In the genomic region with DNA sequence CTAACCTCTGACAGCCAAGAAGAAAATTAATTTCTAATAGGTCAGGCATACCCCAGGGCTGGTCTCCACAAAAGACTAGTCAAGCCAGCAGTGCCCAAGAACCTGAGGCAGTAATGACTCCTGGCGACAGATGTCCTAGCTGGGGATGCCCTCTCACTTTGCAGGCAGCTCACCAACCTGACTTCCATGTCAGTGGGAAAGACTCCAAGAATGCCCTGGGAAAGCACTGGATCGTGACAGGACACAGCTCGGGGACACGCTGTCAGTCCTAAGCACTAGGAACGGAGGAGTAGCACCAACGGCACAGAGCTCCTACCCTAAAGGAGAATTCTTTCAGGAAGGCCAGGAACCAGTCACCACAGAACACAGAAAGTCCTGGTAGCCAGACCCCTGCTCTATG, we compare ENCODE assay signal across 16 mouse cellular contexts. TPM values are rescaled to one million over a fixed set of nuclear protein-coding genes. Genes with fewer than 3 reads are reported as not detected.
DNase-seq lines count a peak whose midpoint lies in the region; ATAC-seq lines count a peak whose summit lies in the region.
"Had no signal": no experiment of that assay in that cellular context is flagged by ENCODE, and none has a peak within 500 bp of the region (broad histone marks: within the 10 kb centered on the region; RNA-seq: fewer than 3 reads in every experiment).

No protein-coding gene starts in this region.

- no peaks in the 10 kb centered on the region for H3K9me3 ChIP-seq in heart, embryonic 13.5 days
- H3K9me3 ChIP-seq in midbrain, embryonic 11.5 days (ENCODE audit: control insufficient read depth, low read length): no peaks in the 10 kb centered on the region
- no peaks in the 10 kb centered on the region for H3K9me3 ChIP-seq in midbrain, embryonic 14.5 days (ENCODE audit: control insufficient read depth, low read length)
- no peaks in the 10 kb centered on the region for H3K9me3 ChIP-seq in liver, embryonic 15.5 days (replicated peaks)
- H3K9me3 ChIP-seq: embryonic facial prominence, embryonic 12.5 days; hindbrain, embryonic 10.5 days; intestine, embryonic 15.5 days; stomach, embryonic 15.5 days had no signal

- 64% methylated on average over 6 of the region's 6 CpGs for WGBS in heart, embryonic 13.5 days
- 91% methylated on average over 6 of the region's 6 CpGs for WGBS in midbrain, embryonic 11.5 days
- 83% methylated on average over 6 of the region's 6 CpGs for WGBS in midbrain, embryonic 14.5 days
- 83% methylated on average over 6 of the region's 6 CpGs for WGBS in liver, embryonic 15.5 days (ENCODE audit: insufficient replicate concordance)

- DNase-seq in heart, adult 18-20 months: no peak
- no peak for DNase-seq in midbrain, embryonic 11.5 days (ENCODE audit: low spot score, missing footprints)
- DNase-seq in midbrain, embryonic 14.5 days: no peak
- peak; percentile 25 for DNase-seq in cerebellum, adult 11-12 months
- no peak for DNase-seq in embryo, embryonic 10.5 days (ENCODE audit: low spot score)
- no peak for DNase-seq in testis, postnatal 14 days (ENCODE audit: low spot score)
- DNase-seq: kidney, postnatal 10 days; lung, adult 2 months; right cerebral cortex, postnatal 25 days had no signal

- H3K4me3 ChIP-seq in heart, embryonic 13.5 days: no peak overlapping the region
- no peak overlapping the region for H3K4me3 ChIP-seq in midbrain, embryonic 11.5 days (ENCODE audit: low read depth, low read length)
- no peak overlapping the region for H3K4me3 ChIP-seq in midbrain, embryonic 14.5 days (replicated peaks; ENCODE audit: low read depth, low read length)
- no peak overlapping the region for H3K4me3 ChIP-seq in liver, embryonic 15.5 days (replicated peaks)
- H3K4me3 ChIP-seq: embryonic facial prominence, embryonic 12.5 days; hindbrain, embryonic 10.5 days; intestine, embryonic 15.5 days; stomach, embryonic 15.5 days had no signal

- H3K4me2 ChIP-seq in heart, embryonic 13.5 days: no peak overlapping the region
- no peak overlapping the region for H3K4me2 ChIP-seq in midbrain, embryonic 11.5 days
- no peak overlapping the region for H3K4me2 ChIP-seq in midbrain, embryonic 14.5 days (ENCODE audit: low read length)
- peak overlapping the region; percentile 31; the same call in 1 of the 2 replicates for H3K4me2 ChIP-seq in liver, embryonic 15.5 days
- H3K4me2 ChIP-seq: embryonic facial prominence, embryonic 12.5 days; intestine, embryonic 15.5 days; stomach, embryonic 15.5 days had no signal

- H3K27me3 ChIP-seq in heart, embryonic 13.5 days (replicated peaks): no peaks in the 10 kb centered on the region
- no peaks in the 10 kb centered on the region for H3K27me3 ChIP-seq in midbrain, embryonic 11.5 days (ENCODE audit: control insufficient read depth, insufficient read depth, low read length)
- H3K27me3 ChIP-seq in midbrain, embryonic 14.5 days (ENCODE audit: control insufficient read depth, insufficient read depth, low read length): no peaks in the 10 kb centered on the region
- H3K27me3 ChIP-seq in liver, embryonic 15.5 days: no peaks in the 10 kb centered on the region
- H3K27me3 ChIP-seq: embryonic facial prominence, embryonic 12.5 days; intestine, embryonic 15.5 days; stomach, embryonic 15.5 days had no signal

- H3K36me3 ChIP-seq in heart, embryonic 13.5 days: peaks cover 35% of the 10 kb centered on the region
- no peaks in the 10 kb centered on the region for H3K36me3 ChIP-seq in midbrain, embryonic 11.5 days (ENCODE audit: control insufficient read depth, insufficient read depth, low read length)
- peaks cover 9% of the 10 kb centered on the region; the same call in 1 of the 2 replicates for H3K36me3 ChIP-seq in midbrain, embryonic 14.5 days (ENCODE audit: control insufficient read depth, insufficient read depth, low read length)
- H3K36me3 ChIP-seq in liver, embryonic 15.5 days (replicated peaks): peaks cover 71% of the 10 kb centered on the region
- H3K36me3 ChIP-seq: G1E had no signal

- peaks cover 45% of the 10 kb centered on the region for H3K4me1 ChIP-seq in heart, embryonic 13.5 days
- H3K4me1 ChIP-seq in midbrain, embryonic 11.5 days (ENCODE audit: control insufficient read depth, insufficient read depth, low read length): no peaks in the 10 kb centered on the region
- no peaks in the 10 kb centered on the region for H3K4me1 ChIP-seq in midbrain, embryonic 14.5 days (ENCODE audit: control insufficient read depth, insufficient read depth, low read length)
- peaks cover 94% of the 10 kb centered on the region for H3K4me1 ChIP-seq in liver, embryonic 15.5 days (replicated peaks)
- H3K4me1 ChIP-seq: embryonic facial prominence, embryonic 12.5 days; hindbrain, embryonic 10.5 days; intestine, embryonic 15.5 days; stomach, embryonic 15.5 days had no signal

- H3K27ac ChIP-seq in heart, embryonic 13.5 days (replicated peaks): no peak overlapping the region
- H3K27ac ChIP-seq in midbrain, embryonic 11.5 days (ENCODE audit: low read depth, low read length): no peak overlapping the region
- no peak overlapping the region for H3K27ac ChIP-seq in midbrain, embryonic 14.5 days (replicated peaks; ENCODE audit: low read depth, low read length)
- peak overlapping the region; percentile 81 for H3K27ac ChIP-seq in liver, embryonic 15.5 days (replicated peaks)
- H3K27ac ChIP-seq: embryonic facial prominence, embryonic 12.5 days; hindbrain, embryonic 10.5 days; intestine, embryonic 15.5 days; stomach, embryonic 15.5 days had no signal

- no peak for ATAC-seq in heart, embryonic 13.5 days (ENCODE audit: extremely low read depth, insufficient number of reproducible peaks, low FRiP score, low TSS enrichment)
- ATAC-seq in midbrain, embryonic 11.5 days (ENCODE audit: low FRiP score): peak; percentile 34; the same call in 1 of the 2 replicates
- ATAC-seq in midbrain, embryonic 14.5 days (ENCODE audit: low FRiP score, low TSS enrichment): no peak
- ATAC-seq in liver, embryonic 15.5 days (ENCODE audit: insufficient read depth): no peak
- ATAC-seq: intestine, embryonic 15.5 days had no signal

- H3K9ac ChIP-seq in heart, embryonic 13.5 days: 0 out of 2 replicates have a peak overlapping the region, but pooled peaks have one; percentile 19
- no peak overlapping the region for H3K9ac ChIP-seq in midbrain, embryonic 11.5 days (ENCODE audit: low read length)
- no peak overlapping the region for H3K9ac ChIP-seq in midbrain, embryonic 14.5 days (replicated peaks; ENCODE audit: low read length)
- H3K9ac ChIP-seq in liver, embryonic 15.5 days: peak overlapping the region; percentile 10
- H3K9ac ChIP-seq: embryonic facial prominence, embryonic 12.5 days; intestine, embryonic 15.5 days; stomach, embryonic 15.5 days had no signal

RNA-seq across cellular contexts. Expression of a gene that starts 28.3 kb away (rescaled TPM):
- polyA plus RNA-seq in heart, embryonic 13.5 days (2015; fragmentation: Nextera tagmentation; extraction: Ambion mirVana): 4.5 and 5.2 TPM in 2 replicates
- 10 to 100 TPM in 1 of 2 experiments, 1 to 10 TPM in 1; 8.3 to 10.1 TPM for total RNA-seq in heart, adult 18-20 months (2021)
- 8.2 and 8.7 TPM in 2 replicates for polyA plus RNA-seq in midbrain, embryonic 11.5 days (2014; fragmentation: Nextera tagmentation; extraction: Ambion mirVana)
- polyA plus RNA-seq in midbrain, embryonic 14.5 days (2014; fragmentation: Nextera tagmentation; extraction: Ambion mirVana): 4.1 and 6.9 TPM in 2 replicates
- polyA plus RNA-seq in liver, embryonic 15.5 days (2015; fragmentation: Nextera tagmentation; extraction: Ambion mirVana): 7.7 and 9.1 TPM in 2 replicates

Comparison
In these comparisons a context has a peak if more than half of its experiments do, and no peak if none do; other contexts are left out.
1. H3K9ac ChIP-seq: peak in heart, embryonic 13.5 days (single experiment) and liver, embryonic 15.5 days (single experiment); none in midbrain, embryonic 11.5 days (single experiment) and midbrain, embryonic 14.5 days (single experiment).